Mouse (Mus musculus) midbrain, embryonic 10.5 days (tissue): Measurements from ENCODE around the gene Ypel2. TPM values are rescaled to one million over a fixed set of nuclear protein-coding genes. Genes with fewer than 3 reads are reported as not detected.
"Not testable (repeated sequence)": the region's sequence is repeated elsewhere in the genome, so short reads cannot be mapped to it uniquely, and the experiment has no call there.

Source experiments
- DNase-seq: peaks from one replicate; pipeline ENCODE4 v3.0.0-alpha.2; 2017; ENCODE audit warnings: low spot score
- H3K27ac ChIP-seq: fragments of 300-500 bp; sonication (generic); replicated peaks from 2 replicates; pipeline ENCODE4 v1.5.1; 2016; ENCODE audit warnings: mild to moderate bottlenecking
- H3K27me3 ChIP-seq: fragments of 300-500 bp; sonication (generic); 2 replicates; pipeline ENCODE4 v1.6.1; 2016; ENCODE audit warnings: low read depth, mild to moderate bottlenecking; ENCODE audit not compliant: poor library complexity, severe bottlenecking
- H3K36me3 ChIP-seq: fragments of 300-500 bp; sonication (generic); 2 replicates; pipeline ENCODE4 v1.6.1; 2016; ENCODE audit warnings: mild to moderate bottlenecking, moderate library complexity
- H3K4me1 ChIP-seq: fragments of 300-500 bp; sonication (generic); 2 replicates; pipeline ENCODE4 v1.6.1; 2016
- H3K4me3 ChIP-seq: fragments of 300-500 bp; sonication (generic); 2 replicates; pipeline ENCODE4 v1.5.1; 2016; ENCODE audit warnings: mild to moderate bottlenecking, moderate library complexity
- H3K9me3 ChIP-seq: fragments of 300-500 bp; sonication (generic); replicated peaks from 2 replicates; pipeline ENCODE4 v1.6.1; 2016; ENCODE audit warnings: mild to moderate bottlenecking
- WGBS: fragments of 180-500 bp; shearing (Covaris S2); methylation state at CpG from one replicate; pipeline ENCODE4 v1.1.7; 2016; 5-methylcytosine and 5-hydroxymethylcytosine counted together
- polyA plus RNA-seq: library from polyadenylated mRNA; unstranded; fragments of >200 nt; fragmentation: Nextera tagmentation; extraction: Ambion mirVana; gene quantifications from 2 replicates; pipeline ENCODE4 v1.2.1, GENCODE M21; 2016

Ypel2 gene
- 3.0 and 4.4 TPM in 2 replicates for polyA plus RNA-seq

GRCm38 (mm10) chr11:86993041-86994037, at the start of gene Ypel2:
Gene Ypel2 (minus strand): TSS chr11:86993707.
- peak; percentile 98 for DNase-seq
- no peaks in the 10 kb centered on the region for H3K9me3 ChIP-seq
- H3K4me1 ChIP-seq: peaks cover 68% of the 10 kb centered on the region
- WGBS: under 1% methylated on average over 95 of the region's 96 CpGs
- peak within 1 kb of the TSS; percentile 96 for H3K4me3 ChIP-seq
- H3K27ac ChIP-seq: peak within 1 kb of the TSS; percentile 90
- no peaks in the 10 kb centered on the region for H3K36me3 ChIP-seq
- peaks cover 14% of the 10 kb centered on the region for H3K27me3 ChIP-seq

- WGBS: 89% methylated on average over 3 of the region's 3 CpGs
- no peak for DNase-seq
- no peaks in the 10 kb centered on the region for H3K27me3 ChIP-seq
- no peaks in the 10 kb centered on the region for H3K4me1 ChIP-seq
- H3K36me3 ChIP-seq: peaks cover 92% of the 10 kb centered on the region
- H3K4me3 ChIP-seq: no peak overlapping the region
- H3K9me3 ChIP-seq: no peaks in the 10 kb centered on the region
- H3K27ac ChIP-seq: no peak overlapping the region
Measured at GRCm38 (mm10) chr11:87043052-87043451, 49.5 kb upstream of the Ypel2 start.

DNA sequence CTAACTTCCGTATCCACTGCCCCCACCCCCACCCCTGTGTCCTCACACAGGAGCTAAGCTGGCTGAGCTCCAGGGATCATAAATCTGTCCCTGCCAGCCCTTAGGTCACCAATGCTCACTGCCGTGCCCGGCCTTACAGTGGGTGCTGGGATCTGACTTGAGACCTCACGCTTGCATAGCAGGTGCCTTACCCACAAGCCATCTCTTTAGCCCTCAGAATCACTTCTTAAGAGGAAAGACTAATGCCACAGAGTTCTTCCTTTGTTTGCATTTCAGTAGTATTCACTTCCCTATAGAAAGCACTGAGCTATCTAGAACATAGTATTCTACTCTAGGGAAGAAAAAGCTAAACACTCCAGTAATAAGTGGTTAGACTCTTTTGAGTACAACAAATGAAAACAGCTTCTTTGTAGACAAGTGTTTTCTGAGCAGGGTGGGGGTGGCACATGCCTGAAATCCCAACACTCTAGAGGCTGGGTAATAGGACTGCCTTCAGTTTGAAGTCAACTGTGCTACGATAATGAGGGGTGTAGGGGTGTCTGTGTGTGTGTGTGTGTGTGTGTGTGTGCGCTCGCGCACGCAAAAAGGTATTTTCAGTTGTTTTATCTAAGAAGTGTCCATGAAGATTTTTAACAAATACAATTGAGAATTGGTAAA, 45.9 kb upstream of the Ypel2 start:
- no peak for DNase-seq
- H3K4me3 ChIP-seq: no peak overlapping the region
- no peaks in the 10 kb centered on the region for H3K9me3 ChIP-seq
- no peak overlapping the region for H3K27ac ChIP-seq
- peaks cover 94% of the 10 kb centered on the region for H3K36me3 ChIP-seq
- no peaks in the 10 kb centered on the region for H3K4me1 ChIP-seq
- no peaks in the 10 kb centered on the region for H3K27me3 ChIP-seq
- WGBS: 91% methylated on average over 9 of the region's 9 CpGs

GRCm38 (mm10) chr11:87036180-87036579, 42.7 kb upstream of the Ypel2 start:
- WGBS: 73% methylated on average over 4 of the region's 4 CpGs
- Histone ChIP-seq H3K4me1 (no peaks in the 10 kb centered on the region), H3K27ac (no peak overlapping the region), H3K27me3 (no peaks in the 10 kb centered on the region), H3K9me3 (no peaks in the 10 kb centered on the region), H3K36me3 (peaks cover 81% of the 10 kb centered on the region), H3K4me3 (no peak overlapping the region)
- DNase-seq: no peak

DNA sequence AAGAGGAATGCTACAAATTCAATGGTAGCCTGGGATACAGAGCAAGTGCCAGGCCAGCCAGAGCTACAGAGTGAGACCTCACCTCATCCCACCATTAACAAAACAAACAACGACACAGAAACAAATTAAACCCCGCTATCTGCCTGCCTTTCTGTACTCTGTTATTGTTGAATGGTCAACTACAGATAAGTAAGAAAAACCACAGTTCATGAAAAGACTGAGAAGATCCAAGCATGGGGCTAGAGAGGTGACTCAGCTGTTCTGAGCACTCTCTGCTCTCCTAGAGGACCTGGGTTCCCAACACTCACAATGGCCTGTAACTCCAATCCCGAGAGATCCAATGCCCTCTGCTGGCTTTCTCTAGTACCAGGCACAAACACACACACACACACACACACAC, 34.7 kb upstream of the Ypel2 start:
- WGBS: 87% methylated on average over 3 of the region's 3 CpGs
- DNase-seq: no peak
- no peak overlapping the region for H3K27ac ChIP-seq
- no peaks in the 10 kb centered on the region for H3K4me1 ChIP-seq
- no peaks in the 10 kb centered on the region for H3K27me3 ChIP-seq
- no peak overlapping the region for H3K4me3 ChIP-seq
- peaks cover 7% of the 10 kb centered on the region for H3K36me3 ChIP-seq
- H3K9me3 ChIP-seq: no peaks in the 10 kb centered on the region

GRCm38 (mm10) chr11:87026096-87026875, 32.8 kb upstream of the Ypel2 start:
- no peak overlapping the region for H3K4me3 ChIP-seq
- no peaks in the 10 kb centered on the region for H3K9me3 ChIP-seq
- no peaks in the 10 kb centered on the region for H3K36me3 ChIP-seq
- 83% methylated on average over 9 of the region's 9 CpGs for WGBS
- no peak overlapping the region for H3K27ac ChIP-seq
- no peaks in the 10 kb centered on the region for H3K27me3 ChIP-seq
- H3K4me1 ChIP-seq: no peaks in the 10 kb centered on the region
- no peak for DNase-seq

- DNase-seq: no peak
Measured at GRCm38 (mm10) chr11:87025351-87025750, 31.8 kb upstream of the Ypel2 start.

GRCm38 (mm10) chr11:87023240-87023639, 29.7 kb upstream of the Ypel2 start:
- not testable (repeated sequence) for H3K27me3 ChIP-seq, H3K9me3 ChIP-seq, H3K27ac ChIP-seq, H3K4me3 ChIP-seq, H3K4me1 ChIP-seq, H3K36me3 ChIP-seq, DNase-seq
- WGBS: 67% methylated on average over 8 of the region's 8 CpGs

More at GRCm38 (mm10) chr11:87025351-87025750, 31.8 kb upstream of the Ypel2 start:
- Histone ChIP-seq H3K36me3 (no peaks in the 10 kb centered on the region), H3K4me3 (no peak overlapping the region), H3K27me3 (no peaks in the 10 kb centered on the region), H3K27ac (no peak overlapping the region), H3K4me1 (no peaks in the 10 kb centered on the region), H3K9me3 (no peaks in the 10 kb centered on the region)
- 85% methylated on average over 3 of the region's 3 CpGs for WGBS

GRCm38 (mm10) chr11:87022765-87023164, 29.3 kb upstream of the Ypel2 start:
- Histone ChIP-seq H3K4me3 (no peak overlapping the region), H3K9me3 (no peaks in the 10 kb centered on the region), H3K27ac (no peak overlapping the region), H3K4me1 (no peaks in the 10 kb centered on the region), H3K36me3 (no peaks in the 10 kb centered on the region), H3K27me3 (no peaks in the 10 kb centered on the region)
- 86% methylated on average over 4 of the region's 4 CpGs for WGBS
- no peak for DNase-seq

- Histone ChIP-seq H3K9me3 (no peaks in the 10 kb centered on the region), H3K4me1 (no peaks in the 10 kb centered on the region), H3K27me3 (no peaks in the 10 kb centered on the region), H3K36me3 (no peaks in the 10 kb centered on the region), H3K27ac (no peak overlapping the region), H3K4me3 (no peak overlapping the region)
- no peak for DNase-seq
Measured at GRCm38 (mm10) chr11:87021551-87021950, 28.0 kb upstream of the Ypel2 start.

DNA sequence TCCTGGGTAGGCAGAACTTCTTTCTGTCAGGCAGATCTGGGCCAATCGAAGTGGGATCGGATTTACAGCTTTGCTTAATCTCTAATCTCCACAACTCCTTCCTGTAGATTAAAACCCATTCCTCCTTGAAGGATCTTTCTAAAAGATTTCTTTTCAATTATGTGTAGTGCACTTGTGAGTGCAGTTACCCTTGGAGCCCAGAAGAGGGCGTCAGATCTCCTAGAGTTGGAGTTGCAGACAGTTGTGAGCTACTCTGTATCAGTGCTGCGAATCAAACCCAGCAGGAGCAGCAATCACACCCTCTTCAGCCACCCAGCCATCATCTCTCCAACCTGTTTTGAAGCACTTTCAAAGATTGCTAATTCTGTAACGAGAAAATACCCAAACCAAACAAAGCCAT, 26.9 kb upstream of the Ypel2 start:
- Histone ChIP-seq H3K4me3 (no peak overlapping the region), H3K36me3 (no peaks in the 10 kb centered on the region), H3K27me3 (no peaks in the 10 kb centered on the region), H3K4me1 (no peaks in the 10 kb centered on the region), H3K9me3 (no peaks in the 10 kb centered on the region), H3K27ac (no peak overlapping the region)
- 84% methylated on average over 5 of the region's 5 CpGs for WGBS
- no peak for DNase-seq

DNA sequence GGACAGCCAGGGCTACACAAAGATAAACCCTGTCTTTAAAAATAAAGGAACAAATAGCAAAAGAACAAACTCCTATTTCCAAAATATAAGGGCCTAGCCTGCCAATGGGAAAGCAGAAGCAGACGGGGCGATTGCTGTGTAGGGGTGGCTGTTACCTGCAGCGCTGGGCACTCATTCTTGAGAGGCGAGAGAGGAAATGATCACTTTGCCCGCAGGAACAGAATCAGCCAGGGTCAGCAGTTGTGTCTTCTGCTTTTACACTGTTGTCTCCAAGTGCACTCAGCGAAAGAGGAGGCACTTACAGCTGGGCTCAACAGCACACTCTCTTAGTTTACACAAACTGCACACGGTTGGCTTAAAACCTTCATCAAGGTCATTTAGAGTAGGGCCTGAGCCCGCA, 25.9 kb upstream of the Ypel2 start:
- WGBS: 90% methylated on average over 8 of the region's 8 CpGs
- no peaks in the 10 kb centered on the region for H3K36me3 ChIP-seq
- no peak for DNase-seq
- no peak overlapping the region for H3K27ac ChIP-seq
- H3K9me3 ChIP-seq: no peaks in the 10 kb centered on the region
- H3K27me3 ChIP-seq: no peaks in the 10 kb centered on the region
- no peak overlapping the region for H3K4me3 ChIP-seq
- H3K4me1 ChIP-seq: no peaks in the 10 kb centered on the region
